ENCODE assay signal across 8 mouse cellular contexts in the genomic region with DNA sequence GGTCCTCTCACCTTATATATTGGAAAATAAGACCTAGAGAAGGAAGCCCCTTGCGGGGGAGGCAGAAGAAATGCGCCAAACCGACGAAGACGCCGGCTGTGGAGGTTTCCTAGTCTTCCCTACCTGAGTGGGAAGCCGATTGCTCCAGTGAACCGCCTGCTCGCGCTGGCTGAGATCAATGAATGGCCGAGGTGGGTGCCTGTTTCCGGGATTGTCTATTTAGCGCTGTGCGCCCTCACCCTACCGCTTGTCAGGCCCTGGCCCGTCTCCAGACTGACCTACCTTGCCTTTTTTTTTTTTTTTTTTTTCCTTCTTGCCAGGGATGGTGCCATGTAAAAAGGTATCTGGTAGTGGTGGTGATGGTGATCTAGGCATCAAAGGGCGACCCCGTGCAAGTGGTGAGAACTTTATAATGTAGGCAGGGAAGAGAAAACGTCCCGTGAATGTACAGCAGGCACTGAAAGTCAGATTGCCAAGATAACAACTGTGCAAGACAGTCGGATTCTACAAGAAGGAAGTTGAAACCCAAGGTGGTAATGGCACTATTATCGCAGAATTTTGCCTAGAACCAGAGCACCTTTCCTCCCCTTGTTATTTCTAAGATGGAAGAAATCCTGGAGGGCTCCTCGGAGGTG. TPM values are rescaled to one million over a fixed set of nuclear protein-coding genes. Genes with fewer than 3 reads are reported as not detected.
A peak's percentile ranks its signal among the peaks of the same experiment; 100 is the strongest.
DNase-seq lines count a peak whose midpoint lies in the region; ATAC-seq lines count a peak whose summit lies in the region.

A gene (minus strand): TSS at position 162 of the 635 bp plus-strand sequence.

- 0 out of 4 replicates have a peak within 1 kb of the TSS, but pooled peaks of 1 of the 2 experiments have one; percentile 14 for H3K27ac ChIP-seq in heart, embryonic 14.5 days (replicated peaks in 1 of 2; ENCODE audit: control insufficient read depth in 1 of 2, insufficient read depth in 1 of 2, low read depth in 2 of 2, low read length in 2 of 2)
- no peak within 1 kb of the TSS for H3K27ac ChIP-seq in liver, embryonic 12.5 days

- peak within 1 kb of the TSS; percentile 89 for H3K9ac ChIP-seq in heart, embryonic 14.5 days (ENCODE audit: low read length)
- peak within 1 kb of the TSS; percentile 40 for H3K9ac ChIP-seq in liver, embryonic 12.5 days

- 89% methylated on average over 23 of the region's 23 CpGs for WGBS in heart, embryonic 14.5 days
- 78% methylated on average over 23 of the region's 23 CpGs for WGBS in liver, embryonic 12.5 days (ENCODE audit: insufficient replicate concordance)

- peak; percentile 18 for DNase-seq in cerebellum, adult 11 months
- no peak for DNase-seq in thymus, postnatal 0 days (ENCODE audit: low spot score)
- no peak for DNase-seq in thymus, adult 18-20 months
- DNase-seq in right cerebral cortex, postnatal 14 days: no peak
- DNase-seq in frontal cortex, postnatal 25 days (ENCODE audit: low spot score in 2 of 2): no peak

- H3K36me3 ChIP-seq in heart, embryonic 14.5 days (ENCODE audit: control insufficient read depth, insufficient read depth, low read length): peaks cover 5% of the 10 kb centered on the region; the same call in 1 of the 2 replicates
- peaks cover 4% of the 10 kb centered on the region for H3K36me3 ChIP-seq in liver, embryonic 12.5 days

- no peaks in the 10 kb centered on the region for H3K27me3 ChIP-seq in heart, embryonic 14.5 days (ENCODE audit: control insufficient read depth, insufficient read depth, low read length)
- no peaks in the 10 kb centered on the region for H3K27me3 ChIP-seq in liver, embryonic 12.5 days (replicated peaks)

- no peak for ATAC-seq in cerebellum, adult (ENCODE audit: insufficient number of reproducible peaks, low FRiP score, low TSS enrichment)
- ATAC-seq in heart, embryonic 14.5 days (ENCODE audit: insufficient number of reproducible peaks, insufficient read depth, low FRiP score, low read depth): no peak
- ATAC-seq in liver, embryonic 12.5 days: no peak

- H3K9me3 ChIP-seq in heart, embryonic 14.5 days (ENCODE audit: control insufficient read depth, low read length): peaks cover 6% of the 10 kb centered on the region; the same call in 1 of the 2 replicates
- H3K9me3 ChIP-seq in liver, embryonic 12.5 days (replicated peaks): peaks cover 7% of the 10 kb centered on the region

- H3K4me1 ChIP-seq in heart, embryonic 14.5 days (ENCODE audit: control insufficient read depth in 2 of 2, insufficient read depth in 2 of 2, low read length in 2 of 2): peaks cover 14 to 30% of the 10 kb centered on the region in 2 experiments
- peaks cover 36% of the 10 kb centered on the region for H3K4me1 ChIP-seq in liver, embryonic 12.5 days

- H3K4me2 ChIP-seq in heart, embryonic 14.5 days (ENCODE audit: low read length): peak within 1 kb of the TSS; percentile 66
- H3K4me2 ChIP-seq in liver, embryonic 12.5 days: peak within 1 kb of the TSS; percentile 70

- peak within 1 kb of the TSS; percentile 64 to 66 for H3K4me3 ChIP-seq in heart, embryonic 14.5 days (ENCODE audit: control insufficient read depth in 1 of 2, insufficient read depth in 1 of 2, low read depth in 1 of 2, low read length in 2 of 2)
- H3K4me3 ChIP-seq in liver, embryonic 12.5 days: peak within 1 kb of the TSS; percentile 59

RNA-seq across cellular contexts. Expression of the gene that starts here (rescaled TPM):
- 13.4 and 13.7 TPM in 2 replicates for polyA plus RNA-seq in thymus, postnatal 0 days (2015; fragmentation: Nextera tagmentation; extraction: Ambion mirVana)
- polyA plus RNA-seq in heart, embryonic 14.5 days (2014; fragmentation: Nextera tagmentation; extraction: Ambion mirVana): 71.7 and 75.0 TPM in 2 replicates
- 16.9 and 18.2 TPM in 2 replicates for polyA plus RNA-seq in liver, embryonic 12.5 days (2016; fragmentation: Nextera tagmentation; extraction: Ambion mirVana)
